Mouse (Mus musculus) midbrain, embryonic 11.5 days (tissue): ENCODE measurements around the gene Dock2. TPM values are rescaled to one million over a fixed set of nuclear protein-coding genes. Genes with fewer than 3 reads are reported as not detected.
A peak's percentile ranks its signal among the peaks of the same experiment; 100 is the strongest.

ENCODE experiments used
- ATAC-seq: fragments of 200-750 bp; cut with Nextera tagmentation; 2 replicates; pipeline ENCODE4 v1.8.0; 2017; ENCODE audit warnings: moderate TSS enrichment, moderate library complexity; ENCODE audit not compliant: low FRiP score
- DNase-seq: peaks from one replicate; pipeline ENCODE4 v3.0.0; 2015; ENCODE audit warnings: low spot score; ENCODE audit errors: missing footprints
- H3K27ac ChIP-seq: fragments of 300-500 bp; sonication (generic); 2 replicates; pipeline ENCODE4 v1.5.1; 2014; ENCODE audit warnings: low read depth, low read length
- H3K27me3 ChIP-seq: fragments of 300-500 bp; sonication (generic); 2 replicates; pipeline ENCODE4 v1.6.1; 2014; ENCODE audit warnings: mild to moderate bottlenecking, low read length, moderate library complexity, mixed read lengths; ENCODE audit not compliant: control insufficient read depth, insufficient read depth
- H3K36me3 ChIP-seq: fragments of 300-500 bp; sonication (generic); 2 replicates; pipeline ENCODE4 v1.6.1; 2014; ENCODE audit warnings: mild to moderate bottlenecking, low read length, moderate library complexity, mixed read lengths; ENCODE audit not compliant: control insufficient read depth, insufficient read depth
- H3K4me1 ChIP-seq: fragments of 300-500 bp; sonication (generic); 2 replicates; pipeline ENCODE4 v1.6.1; 2014; ENCODE audit warnings: low read length; ENCODE audit not compliant: control insufficient read depth, insufficient read depth
- H3K4me2 ChIP-seq: fragments of 300-500 bp; sonication (generic); 2 replicates; pipeline ENCODE4 v1.6.1; 2014; ENCODE audit warnings: mild to moderate bottlenecking, moderate library complexity
- H3K4me3 ChIP-seq: fragments of 300-500 bp; sonication (generic); 2 replicates; pipeline ENCODE4 v1.5.1; 2014; ENCODE audit warnings: low read depth, low read length
- H3K9ac ChIP-seq: fragments of 300-500 bp; sonication (generic); 2 replicates; pipeline ENCODE4 v1.6.1; 2014; ENCODE audit warnings: low read length
- H3K9me3 ChIP-seq: fragments of 300-500 bp; sonication (generic); 2 replicates; pipeline ENCODE4 v1.6.1; 2016; ENCODE audit warnings: low read length; ENCODE audit not compliant: control insufficient read depth
- WGBS: fragments of 180-500 bp; shearing (Covaris S2); extraction: QIAGEN DNeasy Blood & Tissue Kit; methylation state at CpG from one replicate; pipeline ENCODE4 v1.1.7; 2014; 5-methylcytosine and 5-hydroxymethylcytosine counted together
- polyA plus RNA-seq: library from polyadenylated mRNA; unstranded; fragments of >200 nt; fragmentation: Nextera tagmentation; extraction: Ambion mirVana; gene quantifications from 2 replicates; pipeline ENCODE4 v1.2.1, GENCODE M21; 2014

Gene Dock2
- polyA plus RNA-seq, 1 experiment from 2014 or later, result 0.79 TPM

DNA sequence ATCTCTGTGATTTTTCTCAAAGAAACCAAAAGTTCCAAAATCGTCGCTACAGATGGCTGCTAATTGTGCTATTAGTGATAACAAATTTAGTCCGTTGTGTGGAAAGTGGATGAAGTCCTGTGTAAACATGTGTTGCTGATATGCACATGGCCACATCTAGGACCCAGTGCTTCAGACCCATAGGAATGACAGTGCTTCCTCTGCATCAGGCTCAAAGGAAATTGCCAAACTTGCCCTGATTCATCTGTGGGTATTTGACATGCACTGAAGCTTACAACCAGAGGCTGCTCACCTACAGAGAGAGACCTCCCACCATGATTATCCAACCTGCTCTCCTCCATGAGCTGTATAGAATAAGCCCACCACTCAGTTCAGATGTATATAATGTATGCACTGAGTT, 290.7 kb downstream of the Dock2 start:
- H3K4me2 ChIP-seq, result no peak overlapping the region
- WGBS, result 94% methylated on average over 3 of the region's 3 CpGs
- no peak for ATAC-seq
- no peaks in the 10 kb centered on the region for H3K36me3 ChIP-seq
- no peak for DNase-seq
- no peak overlapping the region for H3K27ac ChIP-seq
- no peak overlapping the region for H3K4me3 ChIP-seq
- no peaks in the 10 kb centered on the region for H3K4me1 ChIP-seq
- H3K9me3 ChIP-seq, result no peaks in the 10 kb centered on the region
- no peaks in the 10 kb centered on the region for H3K27me3 ChIP-seq
- H3K9ac ChIP-seq, result no peak overlapping the region

DNA sequence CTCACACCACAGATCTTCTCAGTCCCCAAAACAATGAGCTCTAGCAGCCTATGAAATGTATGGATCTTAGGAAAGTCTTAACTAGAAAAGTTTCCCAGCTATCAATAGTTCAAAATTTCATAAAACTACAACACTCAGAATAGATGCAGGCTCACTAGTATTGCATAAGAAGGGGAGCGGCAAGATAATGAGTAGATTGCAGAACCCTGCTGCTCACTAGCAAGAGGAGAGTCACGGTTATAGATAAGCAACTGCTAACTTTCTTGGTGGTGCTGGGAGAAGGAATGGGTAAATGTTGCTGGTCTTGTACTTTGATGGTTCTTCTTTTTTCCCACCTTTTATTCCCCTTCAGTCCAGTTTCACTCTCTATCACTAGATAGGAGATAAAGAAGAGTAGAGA, 291.5 kb downstream of the Dock2 start:
- Histone ChIP-seq H3K27ac (no peak overlapping the region), H3K4me1 (no peaks in the 10 kb centered on the region), H3K36me3 (no peaks in the 10 kb centered on the region), H3K4me2 (no peak overlapping the region), H3K27me3 (no peaks in the 10 kb centered on the region), H3K9me3 (no peaks in the 10 kb centered on the region), H3K9ac (no peak overlapping the region), H3K4me3 (no peak overlapping the region)
- no peak for DNase-seq
- 98% methylated on average over 2 of the region's 2 CpGs for WGBS
- no peak for ATAC-seq

DNA sequence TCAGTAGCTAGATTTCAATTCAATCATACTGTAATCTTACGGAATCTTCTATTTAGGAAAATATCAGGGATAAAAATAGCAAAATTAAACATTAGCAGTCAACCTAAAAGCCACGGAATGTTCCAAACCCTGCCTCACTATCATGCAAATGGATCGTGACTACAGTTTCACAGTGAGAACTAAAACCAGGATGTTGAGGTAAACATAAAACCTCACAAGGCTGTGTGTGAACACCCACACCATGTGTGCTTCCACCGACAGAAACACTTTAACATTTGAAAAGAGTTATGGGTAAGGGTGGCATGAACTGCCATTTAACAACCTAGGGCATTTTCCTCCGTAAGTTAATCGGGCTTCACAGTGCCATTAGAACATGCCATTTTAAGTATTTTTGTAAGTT, 294.1 kb downstream of the Dock2 start:
- H3K27me3 ChIP-seq, result no peaks in the 10 kb centered on the region
- 85% methylated on average over 6 of the region's 6 CpGs for WGBS
- H3K36me3 ChIP-seq, result no peaks in the 10 kb centered on the region
- ATAC-seq, result no peak
- no peaks in the 10 kb centered on the region for H3K4me1 ChIP-seq
- no peak for DNase-seq
- no peak overlapping the region for H3K4me2 ChIP-seq
- no peaks in the 10 kb centered on the region for H3K9me3 ChIP-seq
- no peak overlapping the region for H3K4me3 ChIP-seq
- no peak overlapping the region for H3K9ac ChIP-seq
- H3K27ac ChIP-seq, result no peak overlapping the region

DNA sequence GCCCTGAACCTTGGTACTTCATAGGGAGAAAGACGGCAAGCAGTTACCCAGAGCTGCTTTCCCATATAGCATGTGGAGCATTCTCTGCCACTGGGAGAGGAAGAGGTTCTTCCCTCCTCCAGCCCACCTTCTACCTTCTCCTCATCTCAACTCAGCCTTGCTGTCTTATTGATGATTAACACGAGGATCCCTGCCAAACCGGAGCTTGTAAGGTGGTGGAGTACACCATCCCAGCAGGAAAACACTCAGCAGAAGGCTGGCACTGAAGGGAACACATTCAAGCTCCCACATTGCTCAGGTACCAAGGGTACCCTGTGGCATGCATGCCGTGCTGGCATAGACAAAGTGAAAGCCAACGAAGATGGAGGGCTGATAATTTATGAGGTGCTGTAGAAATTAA, 304.4 kb downstream of the Dock2 start:
- H3K9ac ChIP-seq, result no peak overlapping the region
- no peaks in the 10 kb centered on the region for H3K9me3 ChIP-seq
- no peak overlapping the region for H3K4me3 ChIP-seq
- H3K4me1 ChIP-seq, result no peaks in the 10 kb centered on the region
- DNase-seq, result no peak
- no peak overlapping the region for H3K4me2 ChIP-seq
- no peaks in the 10 kb centered on the region for H3K27me3 ChIP-seq
- H3K36me3 ChIP-seq, result no peaks in the 10 kb centered on the region
- no peak for ATAC-seq
- H3K27ac ChIP-seq, result no peak overlapping the region
- 92% methylated on average over 5 of the region's 5 CpGs for WGBS

DNA sequence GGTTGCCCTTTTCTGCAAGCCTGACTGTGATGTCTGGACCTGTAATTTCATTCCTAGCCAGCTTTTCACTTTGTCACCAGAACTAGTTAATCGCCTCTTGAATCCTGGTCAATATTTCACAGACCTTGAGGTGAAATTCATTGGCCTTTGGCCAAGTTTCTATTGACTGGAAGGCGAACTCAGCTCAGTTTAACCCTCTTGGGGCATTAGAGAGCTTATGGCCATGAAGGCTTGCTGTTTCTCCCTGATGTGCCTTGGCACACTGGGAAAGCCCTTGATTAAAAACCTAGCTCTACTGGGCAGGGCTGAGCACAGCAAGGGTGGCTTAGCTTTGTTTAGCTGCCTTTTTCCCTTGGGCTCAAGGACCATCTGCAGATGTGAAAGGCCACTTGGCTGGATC, 313.9 kb downstream of the Dock2 start:
- no peaks in the 10 kb centered on the region for H3K9me3 ChIP-seq
- H3K27me3 ChIP-seq, result no peaks in the 10 kb centered on the region
- no peak overlapping the region for H3K9ac ChIP-seq
- ATAC-seq (no peak), DNase-seq (no peak)
- WGBS, result 72% methylated on average over 2 of the region's 2 CpGs
- no peaks in the 10 kb centered on the region for H3K4me1 ChIP-seq
- no peak overlapping the region for H3K27ac ChIP-seq
- no peak overlapping the region for H3K4me2 ChIP-seq
- H3K36me3 ChIP-seq, result no peaks in the 10 kb centered on the region
- no peak overlapping the region for H3K4me3 ChIP-seq

DNA sequence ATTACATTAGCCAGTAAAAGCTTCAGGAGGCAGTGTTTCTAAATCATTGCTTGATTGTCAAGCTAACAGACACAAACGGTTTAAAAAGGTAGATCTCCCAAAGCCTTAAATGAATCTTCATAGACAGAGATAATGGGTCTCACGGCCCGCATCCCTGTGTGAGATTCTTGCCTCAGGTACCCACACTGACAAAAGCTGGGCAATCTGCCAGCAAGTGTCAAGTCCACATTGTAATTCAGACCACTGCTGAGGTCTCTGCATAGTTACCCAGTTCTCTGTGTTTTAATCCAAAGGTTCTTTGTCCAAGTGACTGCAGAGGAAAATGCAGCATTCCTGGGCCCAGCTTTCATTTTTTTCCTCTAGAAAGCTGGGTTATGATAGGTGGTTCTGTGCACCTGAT, 315.1 kb downstream of the Dock2 start:
- no peaks in the 10 kb centered on the region for H3K36me3 ChIP-seq
- H3K4me1 ChIP-seq, result no peaks in the 10 kb centered on the region
- H3K4me3 ChIP-seq, result no peak overlapping the region
- no peak overlapping the region for H3K9ac ChIP-seq
- no peaks in the 10 kb centered on the region for H3K9me3 ChIP-seq
- no peaks in the 10 kb centered on the region for H3K27me3 ChIP-seq
- H3K27ac ChIP-seq, result no peak overlapping the region
- no peak overlapping the region for H3K4me2 ChIP-seq
- DNase-seq (no peak), ATAC-seq (no peak)
- WGBS, result 75% methylated on average over 3 of the region's 3 CpGs

DNA sequence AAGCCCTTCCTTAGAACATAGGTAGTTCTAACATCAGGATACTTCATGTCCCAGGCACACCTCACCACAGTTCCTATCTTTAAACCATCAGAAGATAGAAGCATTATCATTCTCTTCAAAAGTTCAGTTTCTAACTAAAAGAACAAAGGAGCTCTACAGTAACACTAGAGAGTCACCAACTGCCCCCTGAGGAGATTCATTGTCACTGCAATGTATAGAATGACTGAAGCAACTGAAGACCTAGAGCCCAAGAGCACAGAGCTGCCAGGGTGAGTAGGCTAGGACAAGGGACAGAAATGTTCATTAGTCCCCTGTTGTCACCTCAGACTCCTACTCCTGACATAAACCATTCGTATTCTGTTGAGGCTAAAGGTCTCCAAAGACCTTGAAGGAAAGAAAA, 316.6 kb downstream of the Dock2 start:
- no peaks in the 10 kb centered on the region for H3K27me3 ChIP-seq
- H3K4me2 ChIP-seq, result no peak overlapping the region
- no peak overlapping the region for H3K4me3 ChIP-seq
- WGBS, result 56% methylated on average over 1 of the region's 1 CpGs
- no peaks in the 10 kb centered on the region for H3K4me1 ChIP-seq
- ATAC-seq, result no peak
- no peak for DNase-seq
- H3K9me3 ChIP-seq, result no peaks in the 10 kb centered on the region
- no peak overlapping the region for H3K27ac ChIP-seq
- no peak overlapping the region for H3K9ac ChIP-seq
- no peaks in the 10 kb centered on the region for H3K36me3 ChIP-seq

DNA sequence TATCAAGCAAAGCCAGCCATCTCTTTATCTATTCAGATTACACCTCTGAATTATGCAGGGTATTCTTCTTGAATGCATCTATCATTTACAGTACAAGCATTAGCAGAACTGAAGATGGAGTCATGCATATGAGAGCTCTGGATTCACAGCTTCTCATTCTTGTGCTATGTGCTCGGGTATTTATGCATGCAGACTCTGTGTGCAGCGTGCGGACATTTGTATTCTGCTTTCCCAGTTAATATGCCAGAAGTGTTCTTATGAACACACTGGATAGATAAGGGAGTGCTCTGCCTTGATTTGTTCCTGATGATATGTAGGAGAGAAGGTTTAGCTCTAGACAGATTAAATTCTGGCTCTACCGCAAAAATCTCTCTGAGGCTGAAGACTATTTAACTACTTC, 333.7 kb downstream of the Dock2 start:
- no peak overlapping the region for H3K4me3 ChIP-seq
- H3K4me2 ChIP-seq, result no peak overlapping the region
- no peaks in the 10 kb centered on the region for H3K9me3 ChIP-seq
- H3K27me3 ChIP-seq, result no peaks in the 10 kb centered on the region
- no peaks in the 10 kb centered on the region for H3K4me1 ChIP-seq
- WGBS, result 93% methylated on average over 4 of the region's 4 CpGs
- DNase-seq, result no peak
- H3K27ac ChIP-seq, result no peak overlapping the region
- ATAC-seq, result no peak
- no peak overlapping the region for H3K9ac ChIP-seq
- H3K36me3 ChIP-seq, result no peaks in the 10 kb centered on the region

DNA sequence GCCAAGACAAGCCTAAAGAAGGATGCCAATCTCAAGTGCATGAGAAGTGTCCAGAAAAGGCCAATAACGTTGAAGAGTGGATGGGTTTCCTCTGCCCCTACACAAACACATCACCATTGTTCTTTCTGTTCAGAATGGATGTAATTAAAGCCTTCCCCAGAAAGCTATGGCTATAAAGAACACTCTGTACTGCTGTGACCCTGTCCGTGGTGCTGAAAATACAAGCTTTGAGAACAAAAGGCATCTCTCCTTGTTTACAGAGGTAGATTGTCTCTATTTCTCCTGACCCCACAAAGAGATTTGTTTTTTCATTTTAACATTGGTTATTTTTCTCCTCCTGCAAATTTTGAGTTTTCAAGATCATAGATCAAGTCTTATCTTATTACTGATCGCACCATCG, 335.8 kb downstream of the Dock2 start:
- H3K27me3 ChIP-seq, result no peaks in the 10 kb centered on the region
- DNase-seq (peak; percentile 87), ATAC-seq (no peak)
- whole genome bisulfite sequencing, result 49% methylated on average over 4 of the region's 4 CpGs
- H3K9me3 ChIP-seq, result no peaks in the 10 kb centered on the region
- H3K4me1 ChIP-seq, result no peaks in the 10 kb centered on the region
- no peak overlapping the region for H3K9ac ChIP-seq
- H3K4me3 ChIP-seq, result no peak overlapping the region
- no peak overlapping the region for H3K4me2 ChIP-seq
- no peaks in the 10 kb centered on the region for H3K36me3 ChIP-seq
- no peak overlapping the region for H3K27ac ChIP-seq

DNA sequence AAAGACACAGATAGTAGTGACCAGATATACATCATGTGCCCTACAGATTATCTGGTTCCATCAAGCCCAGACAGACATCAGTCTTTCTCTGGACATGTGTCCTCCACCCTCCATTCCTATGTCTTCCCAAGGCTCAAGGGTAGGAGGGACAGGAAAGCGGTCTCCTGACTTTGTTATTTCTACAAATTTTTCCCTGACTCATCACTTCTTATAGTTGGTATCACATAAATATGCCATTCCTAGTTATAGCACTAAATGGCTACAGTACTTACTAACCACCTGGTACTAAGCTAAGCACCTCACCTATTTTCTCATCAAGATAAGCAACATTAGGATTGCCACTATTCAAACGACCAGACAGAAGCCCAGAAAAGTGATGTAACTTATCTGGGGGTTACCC, 345.3 kb downstream of the Dock2 start:
- no peak overlapping the region for H3K4me3 ChIP-seq
- DNase-seq (no peak), ATAC-seq (no peak)
- no peak overlapping the region for H3K4me2 ChIP-seq
- 73% methylated on average over 2 of the region's 2 CpGs for WGBS
- H3K9ac ChIP-seq, result no peak overlapping the region
- no peaks in the 10 kb centered on the region for H3K36me3 ChIP-seq
- H3K27ac ChIP-seq, result no peak overlapping the region
- no peaks in the 10 kb centered on the region for H3K27me3 ChIP-seq
- H3K9me3 ChIP-seq, result no peaks in the 10 kb centered on the region
- no peaks in the 10 kb centered on the region for H3K4me1 ChIP-seq
